Mouse (Mus musculus) adrenal gland (tissue): ENCODE results near the gene Adam25.
"Not testable (repeated sequence)": the region's sequence is repeated elsewhere in the genome, so short reads cannot be mapped to it uniquely, and the experiment has no call there.

Source experiments
- intact Hi-C: fragments of 180-260 bp; cut with DNase I; formaldehyde crosslinking; loops from one replicate; pipeline ENCODE4 v1.15.1; 2025
- long read RNA-seq, 2 experiments: library from polyadenylated mRNA; unstranded; transcript quantifications; one replicate each; pipeline ENCODE4 v2.0.0; 2020; ENCODE audit warnings: borderline replicate concordance in 1 of 2; ENCODE audit not compliant: insufficient replicate concordance in 1 of 2

Gene Adam25
- long read RNA-seq, experiment 1: 0 reads
- long read RNA-seq, experiment 2: 0 reads

DNA sequence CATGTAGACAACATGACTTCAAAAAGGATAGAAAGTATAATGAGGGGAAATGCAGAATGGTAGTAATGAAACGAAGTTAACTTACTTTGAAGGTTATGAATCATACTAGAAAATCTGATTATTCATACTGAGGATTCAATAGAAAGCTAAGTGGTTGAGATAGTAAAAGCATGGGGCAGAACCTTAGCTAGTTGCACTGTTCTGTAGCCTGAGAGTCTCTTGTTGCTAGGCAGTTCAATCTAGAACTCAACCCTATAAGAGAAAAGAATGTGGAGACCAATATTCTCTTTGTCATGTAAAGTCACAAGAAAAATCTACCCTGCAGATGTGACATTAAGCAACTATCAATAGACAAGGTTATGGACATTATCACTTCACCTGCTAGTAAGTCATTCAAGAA, at the start of gene Adam25:
Adam25 (plus strand) TSS at position 301 of the 400 bp plus-strand sequence.
- intact Hi-C loops: not testable (repeated sequence)

DNA sequence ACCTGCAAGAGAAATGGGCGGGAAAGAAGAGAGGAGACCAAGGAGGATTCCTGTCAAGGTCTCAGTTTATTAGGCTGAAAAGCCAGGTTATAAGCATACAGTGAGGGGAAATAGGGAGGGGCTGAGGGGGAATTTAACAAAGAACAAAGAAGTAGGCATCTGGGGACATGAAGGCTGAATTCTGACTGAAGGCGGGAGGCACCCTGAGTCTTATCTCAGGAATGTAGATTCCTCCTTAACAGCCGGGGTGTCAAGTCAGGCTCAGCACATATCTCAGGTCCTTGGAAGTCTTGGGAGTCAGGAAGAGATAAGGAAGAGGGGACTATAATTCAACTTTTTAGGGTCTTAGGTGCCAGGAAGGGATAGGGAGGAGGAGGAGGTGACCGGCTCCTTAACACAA, 36.6 kb upstream of the Adam25 start:
- intact Hi-C loops: not testable (repeated sequence)

DNA sequence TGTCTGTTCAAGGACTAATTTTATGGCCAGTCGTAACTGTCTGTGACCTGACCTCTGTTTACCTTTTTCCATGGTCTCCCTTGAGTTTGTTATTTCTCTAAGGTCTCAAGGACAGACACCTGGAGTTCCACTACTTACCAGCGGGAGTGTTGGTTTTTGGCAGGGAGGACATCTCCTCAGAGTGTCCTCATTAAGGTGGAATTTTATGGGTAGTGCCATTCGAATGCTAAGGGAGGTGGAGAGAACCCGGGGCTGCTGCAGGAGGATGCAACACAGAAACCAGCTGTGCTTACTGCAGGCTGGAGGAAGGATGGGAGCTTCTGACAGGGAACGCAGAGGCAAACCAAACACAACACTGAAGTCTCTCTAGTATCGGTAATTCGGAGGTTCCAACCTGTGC, 36.0 kb upstream of the Adam25 start:
- intact Hi-C loops: no loop called here

DNA sequence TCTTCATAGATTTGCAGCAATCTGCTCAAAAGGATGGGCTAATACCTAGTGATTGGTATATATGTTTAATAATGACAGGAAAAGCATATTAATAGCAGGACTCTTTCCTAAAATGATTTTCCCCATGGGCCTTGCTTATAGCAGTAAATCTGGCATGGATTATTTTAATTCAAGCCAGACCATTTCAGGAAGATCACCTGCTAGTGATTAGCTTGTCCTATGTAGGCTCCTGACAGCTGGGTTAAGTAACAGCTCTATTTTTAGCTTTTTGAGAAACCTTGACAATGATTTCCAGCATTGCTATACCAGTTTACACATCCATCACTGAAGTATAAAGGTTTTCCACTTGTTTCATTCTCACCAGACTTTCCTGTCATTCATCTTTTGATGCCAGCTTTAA, 31.3 kb downstream of the Adam25 start:
- intact Hi-C loops: no loop called here

DNA sequence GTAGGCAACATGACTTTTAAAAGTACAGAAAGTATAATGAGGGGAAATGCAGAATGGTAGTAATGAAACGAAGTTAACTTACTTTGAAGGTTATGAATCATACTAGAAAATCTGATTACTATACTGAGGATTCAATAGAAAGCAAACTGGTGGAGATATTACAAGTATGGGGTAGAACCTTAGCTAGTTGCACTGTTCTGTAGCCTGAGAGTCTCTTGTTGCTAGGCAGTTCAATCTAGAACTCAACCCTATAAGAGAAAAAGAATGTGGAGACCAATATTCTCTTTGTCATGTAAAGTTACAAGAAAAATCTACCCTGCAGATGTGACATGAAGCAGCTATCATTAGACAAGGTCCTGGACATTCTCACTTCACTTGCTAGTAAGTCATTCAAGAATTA, 41.0 kb downstream of the Adam25 start, which contains the start of gene Adam20:
Adam20 (plus strand) TSS at position 301 of the 400 bp plus-strand sequence.
- intact Hi-C loops: not testable (repeated sequence)

DNA sequence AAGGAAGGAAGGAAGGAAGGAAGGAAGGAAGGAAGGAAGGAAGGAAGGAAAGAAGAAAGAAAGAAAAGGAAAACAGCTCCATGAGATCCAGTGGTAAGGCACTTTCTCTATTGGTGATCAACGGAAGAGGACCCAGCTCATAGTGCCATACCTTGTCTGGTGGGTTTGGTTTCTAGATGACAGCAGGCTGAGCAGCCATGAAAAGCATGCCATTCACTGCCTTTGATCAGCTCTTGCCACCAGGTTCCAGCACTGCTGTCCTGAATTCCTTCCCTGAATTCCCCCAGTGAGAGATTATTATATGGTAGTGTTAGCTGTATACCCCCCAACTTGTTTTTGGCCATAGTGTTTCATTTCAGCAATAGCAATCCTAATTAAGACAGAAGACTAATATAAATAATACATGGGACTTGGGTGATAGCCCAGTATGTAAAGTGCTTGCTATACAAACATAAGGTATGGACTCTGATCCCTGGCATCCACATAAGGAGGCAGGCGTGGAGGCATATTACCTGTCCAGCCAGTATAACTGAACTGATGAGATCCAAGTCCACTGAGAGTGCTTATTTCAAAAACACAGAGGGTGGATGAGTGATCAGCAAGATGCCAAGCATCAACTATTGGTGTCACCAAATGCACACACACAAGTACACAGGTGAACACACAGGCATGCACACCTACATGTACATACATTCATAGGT, 51.5 kb downstream of the Adam25 start:
- intact Hi-C loops: no loop called here
